Mouse (Mus musculus) forebrain, embryonic 15.5 days (tissue): Measurements from ENCODE around the gene Kcnc3. TPM values are rescaled to one million over a fixed set of nuclear protein-coding genes. Genes with fewer than 3 reads are reported as not detected.
A peak's percentile ranks its signal among the peaks of the same experiment; 100 is the strongest.

ENCODE experiments used
- ATAC-seq: fragments of 200-750 bp; cut with Nextera tagmentation; replicated peaks from 2 replicates; pipeline ENCODE4 v1.8.0; 2017; ENCODE audit warnings: mild to moderate bottlenecking, moderate TSS enrichment, moderate library complexity
- H3K27ac ChIP-seq: fragments of 300-500 bp; sonication (generic); replicated peaks from 2 replicates; pipeline ENCODE4 v1.5.1; 2015; ENCODE audit warnings: mild to moderate bottlenecking, inconsistent platforms
- H3K27me3 ChIP-seq: fragments of 300-500 bp; sonication (generic); 2 replicates; pipeline ENCODE4 v1.6.1; 2015; ENCODE audit warnings: inconsistent platforms
- H3K36me3 ChIP-seq: fragments of 300-500 bp; sonication (generic); 2 replicates; pipeline ENCODE4 v1.6.1; 2015; ENCODE audit warnings: mild to moderate bottlenecking, inconsistent platforms
- H3K4me1 ChIP-seq: fragments of 300-500 bp; sonication (generic); 2 replicates; pipeline ENCODE4 v1.6.1; 2015; ENCODE audit warnings: inconsistent platforms
- H3K4me2 ChIP-seq: fragments of 300-500 bp; sonication (generic); replicated peaks from 2 replicates; pipeline ENCODE4 v1.6.1; 2015; ENCODE audit warnings: mild to moderate bottlenecking, inconsistent platforms
- H3K4me3 ChIP-seq: fragments of 300-500 bp; sonication (generic); 2 replicates; pipeline ENCODE4 v1.5.1; 2015; ENCODE audit warnings: mild to moderate bottlenecking, inconsistent platforms
- H3K9ac ChIP-seq: fragments of 300-500 bp; sonication (generic); replicated peaks from 2 replicates; pipeline ENCODE4 v1.6.1; 2015; ENCODE audit warnings: mild to moderate bottlenecking, inconsistent platforms
- H3K9me3 ChIP-seq: fragments of 300-500 bp; sonication (generic); 2 replicates; pipeline ENCODE4 v1.6.1; 2016; ENCODE audit warnings: inconsistent platforms
- WGBS: fragments of 180-500 bp; shearing (Covaris S2); methylation state at CpG from one replicate; pipeline ENCODE4 v1.1.7; 2015; ENCODE audit warnings: mixed read lengths; 5-methylcytosine and 5-hydroxymethylcytosine counted together
- polyA plus RNA-seq: library from polyadenylated mRNA; unstranded; fragments of >200 nt; fragmentation: Nextera tagmentation; extraction: Ambion mirVana; gene quantifications from 2 replicates; pipeline ENCODE4 v1.2.1, GENCODE M21; 2015

Kcnc3 gene
- polyA plus RNA-seq, 1 experiment from 2014 or later = 2.6 TPM

DNA sequence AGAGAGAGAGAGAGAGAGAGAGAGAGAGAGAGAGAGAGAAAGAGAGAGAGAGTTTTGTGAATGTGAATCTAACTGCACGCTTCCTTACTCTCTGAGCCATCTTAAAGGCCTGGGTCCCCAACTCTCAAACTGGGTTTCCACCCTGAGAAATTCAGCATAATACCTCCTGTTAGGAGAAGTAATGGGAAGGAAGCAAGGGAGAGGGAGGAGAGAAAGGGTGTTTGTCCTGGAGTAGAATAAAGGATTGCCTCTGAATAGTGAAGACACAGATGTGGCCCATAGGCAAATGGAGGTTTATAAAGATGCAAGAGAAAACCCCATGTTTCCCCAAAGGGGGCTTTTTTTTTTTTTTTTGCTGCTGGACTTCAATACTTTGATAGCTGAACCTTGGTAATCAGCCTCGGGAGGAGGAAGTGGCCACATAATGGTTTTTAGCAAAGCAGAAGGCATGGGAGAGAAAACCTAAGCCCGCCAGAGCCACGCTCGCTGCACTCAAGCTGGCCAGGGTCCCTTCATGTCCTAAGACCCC lies 17.4 kb upstream of the Kcnc3 start:
- H3K9me3 ChIP-seq = no peaks in the 10 kb centered on the region
- no peak overlapping the region for H3K4me3 ChIP-seq
- no peak overlapping the region for H3K4me2 ChIP-seq
- no peaks in the 10 kb centered on the region for H3K4me1 ChIP-seq
- H3K9ac ChIP-seq = no peak overlapping the region
- H3K27me3 ChIP-seq = no peaks in the 10 kb centered on the region
- WGBS = 79% methylated on average over 5 of the region's 5 CpGs
- ATAC-seq = no peak
- H3K36me3 ChIP-seq = no peaks in the 10 kb centered on the region
- no peak overlapping the region for H3K27ac ChIP-seq

DNA sequence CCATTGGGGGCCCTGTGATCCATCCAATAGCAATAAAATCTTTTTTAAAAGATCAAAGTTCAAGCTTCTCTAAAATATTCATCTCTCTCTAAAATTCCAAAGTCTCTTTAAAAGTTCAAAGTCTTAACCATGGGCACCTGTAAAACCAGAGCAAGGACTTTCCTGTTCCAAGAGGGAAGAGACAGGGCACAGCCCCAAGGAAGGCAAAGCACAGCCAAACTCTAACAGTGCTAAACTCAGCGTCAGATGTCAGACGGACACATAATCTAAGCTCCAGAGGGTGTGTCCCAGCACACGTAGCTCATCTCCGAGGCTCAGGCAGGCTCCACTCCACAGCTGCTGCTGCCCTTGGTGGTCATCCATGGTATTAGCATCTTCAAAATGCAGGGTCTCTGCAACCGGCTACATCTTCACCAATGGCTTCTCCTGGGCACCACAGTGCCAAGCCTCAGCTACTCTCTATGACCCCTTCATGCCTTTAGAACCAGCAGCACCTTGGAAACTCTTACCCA lies 14.1 kb upstream of the Kcnc3 start:
- 59% methylated on average over 5 of the region's 5 CpGs for WGBS
- Histone ChIP-seq H3K4me3 (no peak overlapping the region), H3K27me3 (no peaks in the 10 kb centered on the region), H3K4me2 (no peak overlapping the region), H3K27ac (no peak overlapping the region), H3K9ac (no peak overlapping the region), H3K9me3 (no peaks in the 10 kb centered on the region), H3K4me1 (no peaks in the 10 kb centered on the region), H3K36me3 (no peaks in the 10 kb centered on the region)
- ATAC-seq = no peak

DNA sequence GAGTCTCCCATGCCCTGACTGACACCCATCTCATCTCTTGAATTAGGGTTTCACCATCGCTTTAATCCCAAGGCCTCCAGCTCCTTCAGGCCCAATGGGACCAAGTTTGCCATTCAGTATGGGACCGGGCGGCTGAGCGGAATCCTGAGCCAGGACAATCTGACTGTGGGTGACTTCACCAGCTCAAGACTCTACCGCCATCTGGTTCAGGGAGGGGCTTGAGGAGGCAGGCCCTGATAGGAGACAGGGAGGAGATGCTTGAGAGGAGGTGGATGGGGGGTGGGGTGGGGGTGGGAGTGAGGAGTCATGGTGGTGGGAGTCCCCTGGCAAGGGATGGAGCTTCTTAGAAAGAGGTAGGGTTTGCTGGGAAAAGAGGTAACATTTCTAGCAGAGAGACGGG lies 8.8 kb upstream of the Kcnc3 start:
- WGBS = 87% methylated on average over 6 of the region's 6 CpGs
- Histone ChIP-seq H3K36me3 (no peaks in the 10 kb centered on the region), H3K9me3 (no peaks in the 10 kb centered on the region)

DNA sequence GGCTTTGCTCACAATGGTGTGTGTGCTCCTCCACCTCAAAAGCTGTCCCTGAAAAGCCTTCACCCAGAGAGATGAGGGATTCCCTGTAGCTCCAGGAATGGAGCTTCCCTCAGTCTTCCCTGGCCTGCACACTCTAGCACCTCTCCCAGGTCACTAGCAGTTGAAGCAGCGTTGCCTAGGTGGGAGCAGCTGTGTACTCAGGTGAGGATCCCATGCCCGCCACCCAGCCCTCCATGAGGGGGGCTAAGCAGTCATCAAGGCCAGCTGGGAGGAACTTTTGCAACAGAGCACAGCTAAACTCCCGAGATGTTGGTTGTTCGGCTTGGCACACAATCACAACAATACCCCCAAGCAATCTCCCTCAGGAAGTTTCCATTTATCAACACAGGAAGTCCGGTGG lies 7.8 kb upstream of the Kcnc3 start:
- no peak overlapping the region for H3K4me3 ChIP-seq
- 85% methylated on average over 5 of the region's 5 CpGs for WGBS
- peaks cover 10% of the 10 kb centered on the region; the same call in 1 of the 2 replicates for H3K27me3 ChIP-seq
- H3K4me1 ChIP-seq = peaks cover 8% of the 10 kb centered on the region
- no peak overlapping the region for H3K27ac ChIP-seq
- ATAC-seq = no peak
- no peak overlapping the region for H3K9ac ChIP-seq
- no peaks in the 10 kb centered on the region for H3K36me3 ChIP-seq
- H3K4me2 ChIP-seq = no peak overlapping the region
- no peaks in the 10 kb centered on the region for H3K9me3 ChIP-seq

More for the DNA sequence above, 8.8 kb upstream of the Kcnc3 start:
- H3K4me1 ChIP-seq = no peaks in the 10 kb centered on the region
- no peak overlapping the region for H3K4me3 ChIP-seq
- no peak overlapping the region for H3K9ac ChIP-seq
- no peak overlapping the region for H3K4me2 ChIP-seq
- 0 out of 2 replicates have a peak, but pooled peaks cover 3% of the 10 kb centered on the region for H3K27me3 ChIP-seq
- ATAC-seq = no peak
- no peak overlapping the region for H3K27ac ChIP-seq

GRCm38 (mm10) chr7:44583146-44583545 lies 7.3 kb upstream of the Kcnc3 start:
- no peak overlapping the region for H3K4me2 ChIP-seq
- no peak overlapping the region for H3K9ac ChIP-seq
- WGBS = 100% methylated on average over 1 of the region's 1 CpGs
- ATAC-seq = no peak
- peaks cover 12% of the 10 kb centered on the region; the same call in 1 of the 2 replicates for H3K27me3 ChIP-seq
- H3K4me1 ChIP-seq = peaks cover 12% of the 10 kb centered on the region
- H3K4me3 ChIP-seq = no peak overlapping the region
- H3K9me3 ChIP-seq = no peaks in the 10 kb centered on the region
- no peak overlapping the region for H3K27ac ChIP-seq
- H3K36me3 ChIP-seq = no peaks in the 10 kb centered on the region

DNA sequence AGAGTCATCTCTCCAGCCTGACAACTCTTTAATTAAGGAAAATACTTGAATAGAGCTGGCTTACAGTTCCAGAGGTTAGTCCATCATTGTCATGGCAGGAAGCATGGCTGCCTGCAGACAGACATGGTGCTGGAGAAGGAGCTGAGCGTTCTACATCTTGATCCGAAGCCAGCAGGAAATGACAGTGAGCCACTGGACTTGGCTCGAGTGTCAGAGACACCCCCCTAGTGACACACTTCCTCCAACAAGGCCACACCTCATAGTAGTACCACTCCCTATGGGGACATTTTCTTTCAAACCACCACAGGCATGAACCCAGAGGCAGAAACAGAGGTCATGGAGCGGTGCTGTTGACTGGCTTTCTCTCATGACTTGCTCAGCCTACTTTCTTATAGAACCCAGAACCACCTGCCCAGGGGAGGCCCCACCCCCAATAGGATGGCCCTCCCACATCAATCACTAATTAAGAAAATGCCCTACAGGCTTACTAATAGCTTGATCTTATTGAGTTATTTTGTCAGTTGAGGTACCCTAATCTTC lies 6.1 kb upstream of the Kcnc3 start:
- no peak overlapping the region for H3K27ac ChIP-seq
- H3K9me3 ChIP-seq = no peaks in the 10 kb centered on the region
- H3K36me3 ChIP-seq = no peaks in the 10 kb centered on the region
- H3K4me2 ChIP-seq = no peak overlapping the region
- H3K4me3 ChIP-seq = no peak overlapping the region
- peaks cover 23% of the 10 kb centered on the region for H3K4me1 ChIP-seq
- ATAC-seq = no peak
- H3K27me3 ChIP-seq = peaks cover 12% of the 10 kb centered on the region; the same call in 1 of the 2 replicates
- WGBS = 82% methylated on average over 4 of the region's 4 CpGs
- H3K9ac ChIP-seq = no peak overlapping the region

GRCm38 (mm10) chr7:44584921-44585320 lies 5.5 kb upstream of the Kcnc3 start:
- no peak overlapping the region for H3K9ac ChIP-seq
- H3K9me3 ChIP-seq = no peaks in the 10 kb centered on the region
- H3K4me1 ChIP-seq = peaks cover 29% of the 10 kb centered on the region
- no peak overlapping the region for H3K27ac ChIP-seq
- H3K4me2 ChIP-seq = no peak overlapping the region
- WGBS = 91% methylated on average over 6 of the region's 6 CpGs
- H3K27me3 ChIP-seq = peaks cover 12% of the 10 kb centered on the region; the same call in 1 of the 2 replicates
- H3K36me3 ChIP-seq = no peaks in the 10 kb centered on the region
- H3K4me3 ChIP-seq = no peak overlapping the region
- no peak for ATAC-seq

GRCm38 (mm10) chr7:44585606-44586005 lies 4.9 kb upstream of the Kcnc3 start:
- no peak for ATAC-seq
- peaks cover 31% of the 10 kb centered on the region for H3K4me1 ChIP-seq
- no peaks in the 10 kb centered on the region for H3K9me3 ChIP-seq
- H3K36me3 ChIP-seq = no peaks in the 10 kb centered on the region
- no peak overlapping the region for H3K4me2 ChIP-seq
- no peak overlapping the region for H3K4me3 ChIP-seq
- H3K27ac ChIP-seq = no peak overlapping the region
- 96% methylated on average over 6 of the region's 6 CpGs for whole genome bisulfite sequencing
- peaks cover 12% of the 10 kb centered on the region; the same call in 1 of the 2 replicates for H3K27me3 ChIP-seq
- no peak overlapping the region for H3K9ac ChIP-seq

- peaks cover 12% of the 10 kb centered on the region; the same call in 1 of the 2 replicates for H3K27me3 ChIP-seq
- peaks cover 37% of the 10 kb centered on the region for H3K4me1 ChIP-seq
- no peak for ATAC-seq
- WGBS = 10% methylated on average over 19 of the region's 19 CpGs
- H3K36me3 ChIP-seq = no peaks in the 10 kb centered on the region
- no peaks in the 10 kb centered on the region for H3K9me3 ChIP-seq
- H3K9ac ChIP-seq = peak overlapping the region; percentile 51
- H3K4me2 ChIP-seq = peak overlapping the region; percentile 97
- peak overlapping the region; percentile 64 for H3K4me3 ChIP-seq
- H3K27ac ChIP-seq = peak overlapping the region; percentile 62; the same call in 1 of the 2 replicates
Observed at GRCm38 (mm10) chr7:44586518-44586917, 3.9 kb upstream of the Kcnc3 start.

DNA sequence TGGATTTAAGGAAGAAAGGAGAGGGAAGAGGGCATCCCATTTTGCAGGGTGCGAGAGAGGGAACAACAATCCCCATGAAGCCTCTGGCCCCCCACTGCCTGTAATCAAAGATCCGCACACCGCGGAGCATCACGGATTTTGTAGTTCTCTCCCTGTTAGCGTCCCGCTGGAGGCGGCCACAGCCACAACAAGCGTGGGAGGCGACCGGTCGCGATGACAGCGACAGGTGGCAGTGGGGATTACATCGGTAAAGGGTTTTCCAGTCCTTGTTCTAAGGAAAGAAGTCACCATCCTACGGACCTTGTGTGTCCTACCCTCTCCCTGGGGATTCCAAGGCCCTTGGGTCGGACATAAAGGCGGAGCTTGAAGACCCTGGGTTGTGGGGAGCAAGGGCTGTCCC lies 3.5 kb upstream of the Kcnc3 start:
- peak overlapping the region; percentile 62; the same call in 1 of the 2 replicates for H3K27ac ChIP-seq

DNA sequence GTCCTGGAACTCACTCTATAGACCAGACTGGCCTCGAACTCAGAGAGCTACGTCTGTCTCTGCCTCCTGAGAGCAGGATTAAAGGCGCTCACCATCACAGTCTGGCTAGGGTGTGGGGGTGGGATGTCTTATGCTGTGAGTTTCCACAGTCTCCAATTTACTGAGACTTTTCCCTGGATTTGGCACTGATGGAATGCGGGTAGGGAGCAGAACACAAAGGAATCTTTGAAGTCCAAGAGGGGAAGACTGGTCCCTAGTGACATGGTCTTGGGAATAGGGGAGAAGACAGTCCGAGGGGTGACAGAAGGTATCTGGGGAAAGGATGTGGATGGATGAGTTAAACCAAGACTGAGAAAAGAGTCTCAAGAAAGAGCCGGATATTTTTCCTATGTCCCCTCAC lies 2.8 kb upstream of the Kcnc3 start:
- Histone ChIP-seq H3K4me1 (peaks cover 49% of the 10 kb centered on the region), H3K4me3 (peak overlapping the region; percentile 64), H3K36me3 (no peaks in the 10 kb centered on the region), H3K4me2 (peak overlapping the region; percentile 97), H3K9me3 (no peaks in the 10 kb centered on the region), H3K27ac (no peak overlapping the region), H3K9ac (peak overlapping the region; percentile 51), H3K27me3 (peaks cover 24% of the 10 kb centered on the region)
- ATAC-seq = no peak
- 36% methylated on average over 6 of the region's 6 CpGs for WGBS

More for the DNA sequence above, 3.5 kb upstream of the Kcnc3 start:
- Histone ChIP-seq H3K9ac (peak overlapping the region; percentile 51), H3K4me3 (peak overlapping the region; percentile 64), H3K4me2 (peak overlapping the region; percentile 97), H3K9me3 (no peaks in the 10 kb centered on the region), H3K4me1 (peaks cover 42% of the 10 kb centered on the region), H3K27me3 (peaks cover 16% of the 10 kb centered on the region; the same call in 1 of the 2 replicates), H3K36me3 (no peaks in the 10 kb centered on the region)
- 0% methylated on average over 18 of the region's 18 CpGs for WGBS
- ATAC-seq = peak; percentile 36

GRCm38 (mm10) chr7:44588338-44588737 lies 2.1 kb upstream of the Kcnc3 start:
- Histone ChIP-seq H3K27ac (no peak overlapping the region), H3K36me3 (no peaks in the 10 kb centered on the region), H3K4me1 (peaks cover 56% of the 10 kb centered on the region), H3K4me2 (peak overlapping the region; percentile 97), H3K4me3 (peak overlapping the region; percentile 64), H3K27me3 (peaks cover 30% of the 10 kb centered on the region), H3K9me3 (no peaks in the 10 kb centered on the region), H3K9ac (peak overlapping the region; percentile 47)
- WGBS = 10% methylated on average over 12 of the region's 12 CpGs
- ATAC-seq = no peak
